In the genomic region with DNA sequence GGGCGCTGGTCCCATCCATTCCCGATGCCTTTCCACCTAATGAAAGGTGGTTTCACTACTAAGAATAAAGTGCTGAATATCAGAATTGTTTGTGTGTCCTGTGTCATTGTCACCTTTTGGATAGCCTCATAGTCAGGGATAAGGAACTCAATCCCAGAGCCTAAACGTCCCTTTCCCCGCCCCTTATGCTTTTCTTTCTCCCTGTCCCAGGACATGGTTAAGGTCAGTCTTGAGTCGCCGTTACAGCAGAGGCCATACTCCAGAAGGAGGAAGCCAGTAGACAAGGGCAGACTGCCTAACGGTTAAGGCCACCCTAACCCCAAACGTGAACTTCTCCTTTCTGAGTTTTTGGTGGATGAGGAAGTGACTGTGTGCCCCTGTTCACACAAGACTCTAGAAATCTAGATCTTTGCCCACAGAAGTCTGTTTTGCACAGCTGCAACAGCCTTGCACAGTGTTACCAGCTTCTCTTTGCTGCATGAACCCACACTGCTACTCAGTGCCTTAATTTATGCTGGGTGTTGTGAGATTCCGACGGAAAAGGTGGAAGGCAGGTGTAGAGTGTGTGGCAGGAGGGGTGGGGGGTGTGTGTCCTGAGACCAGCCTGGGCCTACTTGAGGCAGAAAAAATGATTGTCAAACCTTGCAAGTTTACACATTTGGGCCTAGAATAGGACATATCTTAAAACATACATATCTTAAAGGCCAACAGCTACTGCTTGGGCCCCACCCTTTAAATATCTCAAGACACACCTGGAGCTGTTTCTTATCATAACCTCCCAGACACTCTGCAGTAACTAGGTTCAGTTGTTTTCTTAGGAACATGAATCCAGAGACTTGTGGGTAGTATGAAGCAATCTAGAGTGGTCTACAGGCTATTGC, we compare ENCODE assay signal across 9 mouse cellular contexts. TPM values are rescaled to one million over a fixed set of nuclear protein-coding genes. Genes with fewer than 3 reads are reported as not detected.
DNase-seq lines count a peak whose midpoint lies in the region; ATAC-seq and TF ChIP-seq lines count a peak whose summit lies in the region.
"Had no signal": no experiment of that assay in that cellular context is flagged by ENCODE, and none has a peak within 500 bp of the region (broad histone marks: within the 10 kb centered on the region; RNA-seq: fewer than 3 reads in every experiment).

No protein-coding gene starts in this region.

- no peak for TF ChIP-seq CTCF in lung, embryonic 14.5 days (IDR thresholded peaks at IDR 0.05; ENCODE audit: low read depth)

- H3K9me3 ChIP-seq in forebrain, embryonic 11.5 days (ENCODE audit: control insufficient read depth, low read length): no peaks in the 10 kb centered on the region
- no peaks in the 10 kb centered on the region for H3K9me3 ChIP-seq in intestine, embryonic 15.5 days
- no peaks in the 10 kb centered on the region for H3K9me3 ChIP-seq in lung, embryonic 14.5 days (ENCODE audit: low read depth, low read length)
- H3K9me3 ChIP-seq in neural tube, embryonic 14.5 days (ENCODE audit: control insufficient read depth, low read length): no peaks in the 10 kb centered on the region

- no peaks in the 10 kb centered on the region for H3K27me3 ChIP-seq in forebrain, embryonic 11.5 days (ENCODE audit: control insufficient read depth, insufficient read depth, low read length)
- no peaks in the 10 kb centered on the region for H3K27me3 ChIP-seq in intestine, embryonic 15.5 days (replicated peaks)
- no peaks in the 10 kb centered on the region for H3K27me3 ChIP-seq in lung, embryonic 14.5 days (ENCODE audit: insufficient read depth, low read length)
- H3K27me3 ChIP-seq in neural tube, embryonic 14.5 days (ENCODE audit: control insufficient read depth, insufficient read depth, low read length): no peaks in the 10 kb centered on the region
- H3K27me3 ChIP-seq: Patski had no signal

- peak overlapping the region; percentile 90 for H3K9ac ChIP-seq in forebrain, embryonic 11.5 days (ENCODE audit: low read length)
- peak overlapping the region; percentile 90 for H3K9ac ChIP-seq in intestine, embryonic 15.5 days
- peak overlapping the region; percentile 87 for H3K9ac ChIP-seq in lung, embryonic 14.5 days
- H3K9ac ChIP-seq in neural tube, embryonic 14.5 days (replicated peaks; ENCODE audit: low read depth, low read length): peak overlapping the region; percentile 89; the same call in 1 of the 2 replicates

- DNase-seq in heart, adult 11 months: peak; percentile 95
- DNase-seq in heart, postnatal 4 days: no peak
- DNase-seq in forebrain, embryonic 11.5 days (ENCODE audit: low spot score): no peak
- DNase-seq in lung, embryonic 14.5 days: peak; percentile 9
- DNase-seq in ovary, adult 18-20 months (ENCODE audit: low spot score): no peak
- DNase-seq in layer of hippocampus, adult 9-10 months (ENCODE audit: low spot score): no peak

- peak overlapping the region; percentile 79 for H3K4me3 ChIP-seq in forebrain, embryonic 11.5 days (ENCODE audit: low read depth, low read length)
- peak overlapping the region; percentile 73 for H3K4me3 ChIP-seq in intestine, embryonic 15.5 days (replicated peaks)
- peak overlapping the region; percentile 81 for H3K4me3 ChIP-seq in lung, embryonic 14.5 days (ENCODE audit: low read depth, low read length)
- peak overlapping the region; percentile 74 for H3K4me3 ChIP-seq in neural tube, embryonic 14.5 days (ENCODE audit: low read depth, low read length)

- no peak for ATAC-seq in forebrain, embryonic 11.5 days (replicated peaks; ENCODE audit: low FRiP score)
- ATAC-seq in intestine, embryonic 15.5 days: peak; percentile 24; the same call in 1 of the 2 replicates
- ATAC-seq in lung, embryonic 14.5 days (ENCODE audit: insufficient read depth): no peak
- ATAC-seq in neural tube, embryonic 14.5 days (ENCODE audit: low read depth): no peak
- ATAC-seq: Patski had no signal

- H3K4me2 ChIP-seq in forebrain, embryonic 11.5 days (ENCODE audit: low read depth, low read length, severe bottlenecking): peak overlapping the region; percentile 86
- H3K4me2 ChIP-seq in intestine, embryonic 15.5 days (replicated peaks): peak overlapping the region; percentile 70
- peak overlapping the region; percentile 85 for H3K4me2 ChIP-seq in lung, embryonic 14.5 days
- H3K4me2 ChIP-seq in neural tube, embryonic 14.5 days (ENCODE audit: low read depth, low read length): peak overlapping the region; percentile 64

- H3K27ac ChIP-seq in forebrain, embryonic 11.5 days (ENCODE audit: low read depth, low read length): peak overlapping the region; percentile 25; the same call in 1 of the 2 replicates
- H3K27ac ChIP-seq in intestine, embryonic 15.5 days: peak overlapping the region; percentile 97
- H3K27ac ChIP-seq in lung, embryonic 14.5 days (ENCODE audit: low read depth): peak overlapping the region; percentile 96
- H3K27ac ChIP-seq in neural tube, embryonic 14.5 days (ENCODE audit: low read depth, low read length): no peak overlapping the region

- WGBS in forebrain, embryonic 11.5 days: 76% methylated on average over 10 of the region's 10 CpGs
- WGBS in intestine, embryonic 15.5 days: 47% methylated on average over 10 of the region's 10 CpGs
- 41% methylated on average over 10 of the region's 10 CpGs for WGBS in lung, embryonic 14.5 days
- WGBS in neural tube, embryonic 14.5 days: 69% methylated on average over 10 of the region's 10 CpGs

- peaks cover 10% of the 10 kb centered on the region for H3K4me1 ChIP-seq in forebrain, embryonic 11.5 days (replicated peaks; ENCODE audit: control insufficient read depth, insufficient read depth, low read length)
- H3K4me1 ChIP-seq in intestine, embryonic 15.5 days (replicated peaks): peaks cover 15% of the 10 kb centered on the region
- H3K4me1 ChIP-seq in lung, embryonic 14.5 days (ENCODE audit: insufficient read depth): peaks cover 3% of the 10 kb centered on the region
- peaks cover 15% of the 10 kb centered on the region for H3K4me1 ChIP-seq in neural tube, embryonic 14.5 days (ENCODE audit: control insufficient read depth, insufficient read depth, low read length)

- H3K36me3 ChIP-seq in forebrain, embryonic 11.5 days (ENCODE audit: control insufficient read depth, insufficient read depth, low read length): peaks cover 4% of the 10 kb centered on the region; the same call in 1 of the 2 replicates
- 0 out of 2 replicates have a peak, but pooled peaks cover under 1% of the 10 kb centered on the region for H3K36me3 ChIP-seq in intestine, embryonic 15.5 days
- peaks cover 26% of the 10 kb centered on the region for H3K36me3 ChIP-seq in lung, embryonic 14.5 days (ENCODE audit: insufficient read depth)
- H3K36me3 ChIP-seq in neural tube, embryonic 14.5 days (ENCODE audit: control insufficient read depth, insufficient read depth, low read length): 0 out of 2 replicates have a peak, but pooled peaks cover 3% of the 10 kb centered on the region

RNA-seq across cellular contexts. Expression of a gene that starts 1.8 kb away (rescaled TPM):
- 100 to 1,000 TPM; 159 to 185 TPM for total RNA-seq in heart, postnatal 4 days (2021)
- 740 and 778 TPM in 2 replicates for polyA plus RNA-seq in forebrain, embryonic 11.5 days (2014; fragmentation: Nextera tagmentation; extraction: Ambion mirVana)
- polyA plus RNA-seq in intestine, embryonic 15.5 days (2015; fragmentation: Nextera tagmentation; extraction: Ambion mirVana): 1,041 and 1,081 TPM in 2 replicates
- polyA plus RNA-seq in lung, embryonic 14.5 days (2014; fragmentation: Nextera tagmentation; extraction: Ambion mirVana): 617 and 664 TPM in 2 replicates
- 463 and 504 TPM in 2 replicates for polyA plus RNA-seq in neural tube, embryonic 14.5 days (2014; fragmentation: Nextera tagmentation; extraction: Ambion mirVana)

RNA-seq across cellular contexts. Expression of a gene that starts 7.2 kb away (rescaled TPM):
- total RNA-seq in heart, postnatal 4 days (2021): 100 to 1,000 TPM; 105 to 108 TPM
- polyA plus RNA-seq in forebrain, embryonic 11.5 days (2014; fragmentation: Nextera tagmentation; extraction: Ambion mirVana): 131 and 138 TPM in 2 replicates
- polyA plus RNA-seq in intestine, embryonic 15.5 days (2015; fragmentation: Nextera tagmentation; extraction: Ambion mirVana): 82.5 and 89.1 TPM in 2 replicates
- 110 and 113 TPM in 2 replicates for polyA plus RNA-seq in lung, embryonic 14.5 days (2014; fragmentation: Nextera tagmentation; extraction: Ambion mirVana)
- 130 and 149 TPM in 2 replicates for polyA plus RNA-seq in neural tube, embryonic 14.5 days (2014; fragmentation: Nextera tagmentation; extraction: Ambion mirVana)

RNA-seq across cellular contexts. Expression of a gene that starts 34.5 kb away (rescaled TPM):
- total RNA-seq in heart, postnatal 4 days (2021): 10 to 100 TPM; 15.9 to 19.1 TPM
- polyA plus RNA-seq in forebrain, embryonic 11.5 days (2014; fragmentation: Nextera tagmentation; extraction: Ambion mirVana): 20.8 and 25.5 TPM in 2 replicates
- 34.1 and 37.1 TPM in 2 replicates for polyA plus RNA-seq in intestine, embryonic 15.5 days (2015; fragmentation: Nextera tagmentation; extraction: Ambion mirVana)
- polyA plus RNA-seq in lung, embryonic 14.5 days (2014; fragmentation: Nextera tagmentation; extraction: Ambion mirVana): 20.1 and 24.9 TPM in 2 replicates
- polyA plus RNA-seq in neural tube, embryonic 14.5 days (2014; fragmentation: Nextera tagmentation; extraction: Ambion mirVana): 55.2 and 60.8 TPM in 2 replicates

RNA-seq across cellular contexts. Expression of a gene that starts 34.6 kb away (rescaled TPM):
- total RNA-seq in heart, postnatal 4 days (2021): 100 to 1,000 TPM; 341 to 348 TPM
- 298 and 303 TPM in 2 replicates for polyA plus RNA-seq in forebrain, embryonic 11.5 days (2014; fragmentation: Nextera tagmentation; extraction: Ambion mirVana)
- polyA plus RNA-seq in intestine, embryonic 15.5 days (2015; fragmentation: Nextera tagmentation; extraction: Ambion mirVana): 422 and 453 TPM in 2 replicates
- polyA plus RNA-seq in lung, embryonic 14.5 days (2014; fragmentation: Nextera tagmentation; extraction: Ambion mirVana): 321 and 332 TPM in 2 replicates
- 151 and 173 TPM in 2 replicates for polyA plus RNA-seq in neural tube, embryonic 14.5 days (2014; fragmentation: Nextera tagmentation; extraction: Ambion mirVana)

RNA-seq across cellular contexts. Expression of a gene that starts 43.8 kb away (rescaled TPM):
- total RNA-seq in heart, postnatal 4 days (2021): 1 to 10 TPM; 3.6 to 6.0 TPM
- polyA plus RNA-seq in forebrain, embryonic 11.5 days (2014; fragmentation: Nextera tagmentation; extraction: Ambion mirVana): 25.1 and 25.9 TPM in 2 replicates
- polyA plus RNA-seq in intestine, embryonic 15.5 days (2015; fragmentation: Nextera tagmentation; extraction: Ambion mirVana): 20.9 and 23.2 TPM in 2 replicates
- polyA plus RNA-seq in lung, embryonic 14.5 days (2014; fragmentation: Nextera tagmentation; extraction: Ambion mirVana): 20.9 and 21.3 TPM in 2 replicates
- 24.7 and 27.9 TPM in 2 replicates for polyA plus RNA-seq in neural tube, embryonic 14.5 days (2014; fragmentation: Nextera tagmentation; extraction: Ambion mirVana)

Comparison
In these comparisons a context has a peak if more than half of its experiments do, and no peak if none do; other contexts are left out.
1. DNase-seq: peak in heart, adult 11 months (single experiment) and lung, embryonic 14.5 days (single experiment); none in heart, postnatal 4 days (single experiment), forebrain, embryonic 11.5 days (single experiment), ovary, adult 18-20 months (single experiment) and layer of hippocampus, adult 9-10 months (single experiment).
2. Peak in every context shown above with its lines, with median percentiles within 50 percentile points of each other: H3K4me2 ChIP-seq, H3K4me3 ChIP-seq and H3K9ac ChIP-seq.